Mouse (Mus musculus): ENCODE measurements at regions not wholly inside any gene's neighbourhood (a gene's known extent, or its start where the extent isn't known, plus 50 kb on each side); places are given as distances from the start of the nearest gene placed in this dataset.

GRCm38 (mm10) chr3:131886470-131886869 is 198.6 kb upstream of the Dkk2 start:
- TF ChIP-seq TCF12 (IDR thresholded peaks at IDR 0.05; ENCODE audit: insufficient read depth, poor library complexity, severe bottlenecking) = no peak
- TF ChIP-seq MYOD1 (IDR thresholded peaks at IDR 0.05; ENCODE audit: control insufficient read depth in 1 of 3, insufficient read length in 2 of 3, low read depth in 2 of 3) = no peak
- no peak for TF ChIP-seq CEBPB (IDR thresholded peaks at IDR 0.05; ENCODE audit: insufficient read depth, poor library complexity, severe bottlenecking)
- TF ChIP-seq POLR2A (IDR thresholded peaks at IDR 0.05; ENCODE audit: insufficient read length, low read depth) = no peak
- no peak for TF ChIP-seq MYOG (IDR thresholded peaks at IDR 0.05; ENCODE audit: control insufficient read depth in 1 of 3, insufficient read depth in 1 of 3, insufficient read length in 2 of 3, low read depth in 2 of 3)
- TF ChIP-seq MAX (IDR thresholded peaks at IDR 0.05; ENCODE audit: low read depth) = no peak
